Mouse (Mus musculus) cerebellum, postnatal 4 days (tissue): ENCODE measurements around the gene Hamp.

Experiments used
- DNase-seq, 2 experiments: peaks; one replicate each; pipeline ENCODE4 v3.0.0; 2022; ENCODE audit warnings: low spot score in 2 of 2, mixed read lengths in 1 of 2

Hamp gene

GRCm38 (mm10) chr7:30908277-30908991, 35.4 kb downstream of the Hamp start:
- no peak for DNase-seq

GRCm38 (mm10) chr7:30904042-30904441, 39.8 kb downstream of the Hamp start:
- DNase-seq: no peak

GRCm38 (mm10) chr7:30895217-30895616, 48.6 kb downstream of the Hamp start:
- no peak for DNase-seq

- no peak for DNase-seq
Observed at GRCm38 (mm10) chr7:30892515-30892914, 51.3 kb downstream of the Hamp start.
